Mouse (Mus musculus): ENCODE measurements around the gene Kif3a. TPM values are rescaled to one million over a fixed set of nuclear protein-coding genes. Genes with fewer than 3 reads are reported as not detected.
A peak's percentile ranks its signal among the peaks of the same experiment; 100 is the strongest.
"Not testable (repeated sequence)": the region's sequence is repeated elsewhere in the genome, so short reads cannot be mapped to it uniquely, and the experiment has no call there.

The Kif3a gene
- total RNA-seq, 1 experiment from 2014 or later: 27.0 TPM

DNA sequence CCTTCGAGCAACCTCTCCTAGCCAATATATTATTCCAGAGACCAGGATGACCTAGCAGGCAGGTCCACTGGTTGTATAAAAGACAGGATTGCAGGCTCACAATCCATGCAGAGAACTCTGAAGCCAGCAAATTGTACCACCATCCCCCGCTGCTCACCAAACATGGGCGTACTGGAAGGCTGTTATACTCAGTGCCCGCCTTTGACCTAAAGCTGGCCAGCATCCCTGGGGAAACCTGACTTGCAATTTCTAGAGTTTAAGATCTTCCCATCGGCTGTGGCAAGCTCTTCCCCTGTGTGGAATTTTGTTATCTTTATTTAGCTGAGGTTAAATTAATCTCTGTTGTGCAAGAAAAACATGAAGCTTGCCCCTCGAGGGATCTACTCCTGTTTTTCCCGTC is 24.2 kb upstream of the Kif3a start:
- no peak for DNase-seq

DNA sequence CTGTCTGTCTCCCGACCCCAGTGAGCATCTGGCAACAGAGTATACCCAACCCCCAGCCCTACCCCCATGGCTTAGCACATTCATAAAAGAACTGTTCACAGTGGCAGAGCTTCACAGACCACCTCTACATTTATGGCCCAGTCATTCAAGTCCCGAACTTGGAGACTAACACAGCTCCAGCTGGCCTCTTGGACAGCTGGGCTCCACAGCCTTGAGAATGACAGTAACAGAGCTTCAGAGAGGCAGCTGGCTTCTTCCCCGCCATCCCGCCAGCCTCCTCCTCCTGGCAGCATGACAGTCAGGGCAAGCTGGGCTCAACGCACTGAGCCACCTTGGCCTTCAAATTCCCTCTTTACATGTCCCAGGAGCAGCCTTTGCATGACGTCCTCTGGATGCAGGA is 20.9 kb upstream of the Kif3a start:
- DNase-seq: no peak

DNA sequence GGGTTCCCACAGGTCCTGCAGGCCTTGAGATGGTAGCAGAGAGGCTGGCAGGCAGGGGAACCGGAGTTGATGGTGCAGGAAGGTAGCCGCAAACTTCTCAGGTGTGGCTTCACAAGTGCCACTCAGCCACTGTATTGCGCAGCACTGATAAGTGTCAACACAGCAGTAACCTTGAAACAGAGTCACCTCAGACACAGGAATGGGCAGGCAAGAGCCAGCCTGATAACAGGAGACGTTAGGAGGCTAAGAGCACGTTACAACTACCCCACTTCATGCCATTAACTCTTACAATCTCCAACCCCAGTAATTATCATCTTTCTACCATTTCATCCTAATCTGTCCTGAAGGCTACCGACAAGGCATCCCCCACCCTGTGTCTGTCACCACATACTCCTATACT is 19.6 kb upstream of the Kif3a start:
- DNase-seq: no peak

DNA sequence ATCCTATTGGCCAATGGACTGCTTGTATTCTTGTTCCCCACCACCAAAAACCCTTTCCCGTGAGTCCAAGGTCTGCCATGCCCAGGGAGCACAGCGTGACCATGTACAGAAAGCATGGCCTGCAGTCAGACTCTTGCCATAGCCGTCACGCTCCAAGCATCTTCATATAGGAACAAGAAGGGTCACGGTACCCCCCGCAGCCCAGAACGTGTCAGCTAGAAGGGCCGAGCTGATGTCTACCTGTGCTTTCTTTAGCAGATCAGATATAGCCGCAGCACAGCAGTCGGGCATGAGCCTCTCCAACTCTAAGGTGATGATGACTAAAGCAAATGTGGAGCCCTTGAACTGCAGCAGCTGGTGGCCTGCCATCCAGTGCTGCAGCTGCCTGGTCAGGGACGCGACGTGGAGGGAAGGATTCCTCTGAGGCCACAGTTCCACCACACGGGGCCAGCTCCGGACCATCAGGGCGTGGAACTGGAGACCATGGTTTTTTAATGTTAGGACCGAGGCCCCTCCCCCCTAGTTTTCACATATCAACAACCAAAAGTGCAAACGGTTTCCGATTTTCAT is 19.1 kb upstream of the Kif3a start:
- DNase-seq: no peak

DNA sequence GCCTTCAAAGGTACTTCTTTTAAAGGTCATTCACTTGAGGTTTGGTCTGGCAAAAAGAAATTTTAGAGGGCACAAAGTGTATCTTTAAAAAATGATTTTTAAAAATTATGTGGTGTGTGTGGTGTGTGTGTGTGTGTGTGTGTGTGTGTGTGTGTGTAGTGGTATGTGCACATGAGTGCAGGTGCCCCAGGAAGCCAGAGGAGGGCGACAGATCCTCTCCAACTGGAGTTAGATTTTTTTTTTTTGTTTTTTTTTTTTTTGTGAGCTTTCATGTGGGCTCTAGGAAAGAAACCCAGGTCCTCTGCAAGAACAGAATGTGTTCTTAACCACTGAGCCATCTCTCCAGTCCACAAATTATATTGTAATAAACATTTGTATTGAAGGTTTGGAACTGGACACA is 16.5 kb upstream of the Kif3a start:
- DNase-seq: no peak

DNA sequence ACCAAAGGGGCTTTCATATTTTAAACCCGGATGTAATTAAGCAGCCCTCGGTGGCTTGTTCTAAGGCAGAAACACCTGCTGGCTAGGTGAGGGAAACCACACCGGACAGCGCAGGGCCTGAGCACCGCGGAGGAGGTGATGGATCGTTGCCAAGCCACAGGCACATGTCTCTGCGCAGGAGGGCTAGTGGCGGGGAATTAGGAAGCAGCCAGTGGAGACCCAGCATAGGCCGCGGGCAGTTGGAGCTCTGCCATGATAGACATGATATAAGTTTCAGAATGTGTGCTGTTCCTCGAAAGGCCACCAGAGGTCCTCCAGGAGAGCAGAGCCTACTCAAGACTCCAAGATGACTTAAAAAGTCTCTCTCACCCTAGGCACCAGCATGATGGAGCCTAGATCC is 15.4 kb upstream of the Kif3a start:
- no peak for DNase-seq

DNA sequence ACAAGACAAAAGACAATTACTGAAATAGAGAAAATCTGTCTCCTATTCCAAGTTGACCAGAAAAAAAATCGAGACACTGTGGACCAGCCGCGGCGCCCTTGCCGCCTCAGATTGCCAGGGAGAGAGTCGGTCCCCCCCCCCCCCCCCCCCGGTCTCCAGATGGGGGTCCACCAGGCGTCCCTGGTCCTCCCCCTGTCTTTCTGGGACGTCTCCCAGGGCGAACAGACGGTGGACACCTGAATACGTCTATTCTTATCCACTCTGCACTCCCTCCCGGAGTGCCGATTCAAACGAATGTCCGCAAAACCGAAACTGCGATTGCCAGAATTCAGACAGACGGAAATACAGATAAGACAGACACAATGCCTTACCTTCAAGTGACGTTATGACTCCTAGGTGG is 10.7 kb upstream of the Kif3a start:
- DNase-seq: not testable (repeated sequence)

GRCm38 (mm10) chr11:53557992-53558391 is 9.2 kb upstream of the Kif3a start:
- DNase-seq: not testable (repeated sequence)

- not testable (repeated sequence) for DNase-seq
Observed at GRCm38 (mm10) chr11:53559980-53560379, 7.2 kb upstream of the Kif3a start.

DNA sequence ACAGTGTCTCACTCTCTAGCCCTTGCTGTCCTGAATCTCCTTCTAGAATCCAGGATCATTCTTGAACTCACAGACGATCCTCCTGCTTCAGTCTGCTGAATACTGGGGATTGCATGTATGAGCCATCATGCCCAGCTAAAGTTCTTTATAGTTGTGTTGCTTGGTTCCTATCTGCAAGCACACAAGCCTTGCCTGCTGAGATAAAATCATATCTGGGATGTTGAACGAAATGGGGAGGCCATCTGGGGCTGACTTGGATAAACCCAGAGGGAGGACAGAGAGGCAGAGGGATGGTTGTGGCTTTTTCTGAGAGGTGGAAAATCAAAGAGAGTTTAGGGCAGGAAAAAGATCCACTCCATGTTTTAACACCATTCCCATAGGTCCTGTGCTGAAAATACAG is 5.2 kb upstream of the Kif3a start:
- no peak for DNase-seq

- no peak for DNase-seq
Observed at GRCm38 (mm10) chr11:53566646-53567045, 533 bp upstream of the Kif3a start.

DNA sequence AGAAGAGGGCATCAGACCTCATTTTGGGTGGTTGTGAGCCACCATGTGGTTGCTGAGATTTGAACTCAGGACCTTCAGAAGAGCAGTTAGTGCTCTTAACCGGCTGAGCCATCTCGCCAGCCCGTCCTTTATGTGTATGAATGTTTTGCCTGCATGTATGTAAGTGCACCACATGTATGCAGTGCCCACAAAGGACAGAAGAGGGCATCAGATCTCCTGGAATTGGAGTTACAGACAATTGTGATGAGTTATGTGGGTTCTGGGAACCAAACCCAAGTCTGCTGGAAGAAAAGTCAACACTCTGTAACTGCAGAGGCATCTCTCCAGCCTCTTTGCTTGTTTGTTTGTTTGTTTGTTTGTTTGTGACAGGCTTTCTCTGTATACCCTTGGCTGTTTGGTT is 13.4 kb downstream of the Kif3a start:
- no peak for DNase-seq

DNA sequence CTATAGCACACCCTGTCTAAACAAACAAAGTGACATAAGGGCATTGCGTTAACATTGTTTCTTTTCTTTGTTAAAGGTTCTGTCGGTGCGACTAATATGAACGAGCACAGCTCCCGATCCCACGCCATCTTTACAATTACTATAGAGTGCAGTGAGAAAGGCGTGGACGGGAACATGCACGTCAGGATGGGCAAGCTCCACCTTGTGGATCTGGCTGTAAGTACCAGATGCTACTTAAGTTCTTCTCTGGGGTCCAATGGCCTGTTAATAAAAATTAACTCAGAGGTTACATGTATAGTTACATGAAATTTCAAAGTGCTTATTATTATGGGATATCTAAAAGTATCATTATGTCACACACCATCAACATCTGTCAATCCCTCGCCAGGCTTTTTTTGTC is 16.0 kb downstream of the Kif3a start:
- no peak for DNase-seq

DNA sequence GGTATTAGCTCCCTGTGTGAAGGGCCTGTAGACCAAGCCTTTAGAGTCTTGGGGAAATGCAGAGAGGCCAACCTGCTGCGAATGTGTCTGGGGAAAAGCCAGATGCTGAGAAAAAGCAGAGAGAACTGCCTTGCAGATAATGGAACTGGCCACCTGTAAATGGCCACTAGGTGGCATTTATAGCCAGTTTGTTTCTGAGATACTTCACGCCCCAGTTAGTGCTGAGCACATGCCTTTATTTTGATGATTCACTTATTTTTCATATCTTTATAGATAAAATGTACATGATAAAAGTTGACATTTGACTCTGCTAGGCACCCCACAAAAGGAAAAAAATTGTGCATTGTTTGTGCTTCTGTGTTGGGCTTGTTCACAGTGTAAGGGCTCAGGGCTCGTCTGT is 17.7 kb downstream of the Kif3a start:
- no peak for DNase-seq

DNA sequence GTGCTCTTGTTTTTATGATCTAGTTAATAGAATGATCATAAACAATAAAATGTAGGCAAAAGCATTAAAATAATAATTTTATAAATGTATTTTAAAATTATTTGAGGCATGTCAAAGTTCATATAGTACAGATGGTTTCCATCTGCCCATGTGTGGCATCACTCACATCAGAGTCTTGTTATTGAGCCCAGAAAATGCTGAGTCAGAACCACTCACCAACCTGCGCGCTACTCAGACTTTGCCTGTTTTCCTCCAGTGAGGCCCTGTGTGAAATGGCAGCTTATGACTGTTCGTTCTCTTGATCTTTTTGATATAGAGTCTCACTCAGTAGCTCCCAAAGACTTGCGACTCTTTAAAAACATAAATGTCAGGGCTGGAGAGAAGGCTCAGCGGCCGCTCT is 18.3 kb downstream of the Kif3a start:
- DNase-seq: no peak

DNA sequence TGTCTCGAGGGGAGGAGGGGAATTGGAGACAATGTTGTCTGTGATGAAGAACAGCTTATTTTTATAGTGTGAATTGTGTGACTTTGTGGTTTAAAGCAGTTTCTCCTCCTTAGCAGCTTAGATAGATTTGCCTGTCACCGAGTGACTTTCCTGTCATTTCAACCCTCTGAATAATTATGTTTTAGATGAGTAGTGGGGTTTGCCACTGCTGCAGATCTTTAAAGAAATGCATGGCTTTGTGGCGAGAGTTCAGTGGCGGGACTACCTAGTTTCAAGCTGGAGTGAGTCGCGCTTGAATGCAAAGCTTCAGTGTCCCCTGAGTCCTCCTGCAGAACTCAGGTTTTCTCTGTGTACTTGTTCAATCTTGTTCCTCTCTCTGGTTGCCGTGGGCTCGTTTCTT is 21.1 kb downstream of the Kif3a start:
- no peak for DNase-seq

GRCm38 (mm10) chr11:53590368-53590768 is 23.2 kb downstream of the Kif3a start:
- peak; percentile 41 for DNase-seq

DNA sequence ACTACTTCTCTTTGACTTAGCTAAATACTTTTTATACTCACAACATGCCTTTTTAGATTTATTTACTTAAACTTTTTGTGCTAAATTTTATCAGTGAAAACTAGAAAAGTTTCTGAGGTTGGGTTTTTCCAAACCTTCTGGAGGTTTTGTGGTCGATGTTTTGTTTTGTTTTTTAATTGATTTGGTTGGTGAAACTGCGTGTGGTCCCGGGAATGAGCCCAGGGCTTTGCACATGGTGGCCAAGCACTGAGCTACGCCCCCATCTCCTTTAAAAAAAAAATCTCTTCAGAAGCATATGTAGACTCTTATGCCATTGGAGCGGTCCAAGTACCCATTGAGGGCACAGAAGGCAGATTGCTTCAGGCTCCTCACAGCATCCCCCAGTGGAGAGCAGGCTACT is 23.9 kb downstream of the Kif3a start:
- DNase-seq: no peak

DNA sequence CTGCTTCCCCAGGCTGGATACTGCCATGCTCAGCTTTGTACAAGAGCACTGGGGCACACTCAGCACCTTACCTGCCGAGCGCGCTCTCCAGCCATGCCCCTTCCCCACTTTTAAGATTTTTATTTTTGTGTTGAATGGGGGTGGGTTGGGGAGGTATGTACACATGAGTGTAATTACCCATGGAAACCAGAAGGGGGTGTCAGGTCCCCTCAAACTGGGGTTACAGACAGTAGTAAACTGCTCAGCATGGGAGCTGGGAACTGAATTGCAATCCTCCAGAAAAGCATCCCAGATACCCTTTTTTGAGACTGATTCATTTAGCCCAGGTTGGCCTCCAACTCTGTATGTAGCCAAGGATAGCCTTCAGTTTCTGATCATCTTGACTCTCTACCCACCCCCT is 37.8 kb downstream of the Kif3a start:
- DNase-seq: no peak

DNA sequence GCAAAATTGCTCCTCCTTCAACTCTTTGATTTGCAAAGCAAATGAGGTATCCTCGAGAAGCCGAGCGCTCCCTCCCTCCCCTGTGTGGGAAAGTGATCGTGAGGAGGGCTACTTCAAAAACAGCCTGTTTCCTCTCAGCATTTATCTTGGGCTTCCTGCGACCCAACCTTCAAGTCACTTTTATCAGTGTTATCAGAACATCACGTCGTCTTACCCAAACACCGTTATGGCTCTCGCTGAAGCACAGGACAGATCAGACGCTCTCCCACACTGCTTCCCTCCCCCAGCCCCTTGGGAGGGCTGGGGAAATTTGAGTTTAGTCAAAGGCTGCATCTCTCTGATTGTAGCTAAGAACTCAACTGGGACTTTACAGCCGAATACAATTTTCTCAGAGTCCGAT is 38.4 kb downstream of the Kif3a start:
- DNase-seq: no peak

DNA sequence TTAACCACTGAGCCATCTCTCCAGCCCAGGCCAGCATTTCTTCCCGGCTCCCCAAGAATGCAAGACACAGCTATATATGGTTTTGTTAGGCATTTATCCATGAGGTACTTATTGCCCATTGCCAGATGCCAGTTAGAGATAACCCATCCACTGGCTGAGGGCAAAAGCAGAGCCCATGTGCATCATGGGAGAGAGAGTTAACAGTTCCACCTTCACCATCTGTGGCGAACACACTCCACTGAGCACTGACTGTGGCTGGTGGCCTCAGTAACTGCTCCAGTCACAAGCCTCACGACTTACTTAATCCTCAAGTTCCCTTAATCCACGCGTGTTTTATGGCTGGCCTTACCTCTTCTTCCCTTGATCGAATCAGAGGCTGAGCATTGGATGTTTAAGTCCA is 42.1 kb downstream of the Kif3a start:
- DNase-seq: no peak

- no peak for DNase-seq
Observed at GRCm38 (mm10) chr11:53609672-53610071, 42.5 kb downstream of the Kif3a start.

GRCm38 (mm10) chr11:53615172-53615571 is 48.0 kb downstream of the Kif3a start:
- no peak for DNase-seq

DNA sequence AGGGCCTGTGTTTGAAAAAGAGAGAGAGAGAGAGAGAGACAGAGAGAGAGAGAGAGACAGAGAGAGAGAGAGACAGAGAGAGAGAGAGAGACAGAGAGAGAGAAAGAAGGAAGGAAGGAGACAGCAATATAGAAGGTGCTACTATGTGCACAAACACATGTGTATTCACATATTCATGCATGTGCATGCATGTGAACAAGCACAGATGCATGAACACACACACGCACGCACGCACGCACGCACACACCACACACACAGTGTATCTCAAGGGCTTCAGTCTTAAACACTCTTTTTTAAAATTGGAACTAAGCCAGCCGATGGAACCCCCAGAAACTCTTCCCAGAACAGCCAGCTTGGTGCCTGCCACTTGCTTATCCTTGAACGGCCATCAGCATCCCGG is 48.4 kb downstream of the Kif3a start:
- no peak for DNase-seq

Measured in adrenal gland, postnatal 25 days (tissue).